Mouse (Mus musculus): Measurements from ENCODE around the gene Rnf41. TPM values are rescaled to one million over a fixed set of nuclear protein-coding genes. Genes with fewer than 3 reads are reported as not detected.
A peak's percentile ranks its signal among the peaks of the same experiment; 100 is the strongest.

Rnf41 gene
- polyA plus RNA-seq (2015; fragmentation: Nextera tagmentation; extraction: Ambion mirVana), result 33.2 and 35.4 TPM in 2 replicates

DNA sequence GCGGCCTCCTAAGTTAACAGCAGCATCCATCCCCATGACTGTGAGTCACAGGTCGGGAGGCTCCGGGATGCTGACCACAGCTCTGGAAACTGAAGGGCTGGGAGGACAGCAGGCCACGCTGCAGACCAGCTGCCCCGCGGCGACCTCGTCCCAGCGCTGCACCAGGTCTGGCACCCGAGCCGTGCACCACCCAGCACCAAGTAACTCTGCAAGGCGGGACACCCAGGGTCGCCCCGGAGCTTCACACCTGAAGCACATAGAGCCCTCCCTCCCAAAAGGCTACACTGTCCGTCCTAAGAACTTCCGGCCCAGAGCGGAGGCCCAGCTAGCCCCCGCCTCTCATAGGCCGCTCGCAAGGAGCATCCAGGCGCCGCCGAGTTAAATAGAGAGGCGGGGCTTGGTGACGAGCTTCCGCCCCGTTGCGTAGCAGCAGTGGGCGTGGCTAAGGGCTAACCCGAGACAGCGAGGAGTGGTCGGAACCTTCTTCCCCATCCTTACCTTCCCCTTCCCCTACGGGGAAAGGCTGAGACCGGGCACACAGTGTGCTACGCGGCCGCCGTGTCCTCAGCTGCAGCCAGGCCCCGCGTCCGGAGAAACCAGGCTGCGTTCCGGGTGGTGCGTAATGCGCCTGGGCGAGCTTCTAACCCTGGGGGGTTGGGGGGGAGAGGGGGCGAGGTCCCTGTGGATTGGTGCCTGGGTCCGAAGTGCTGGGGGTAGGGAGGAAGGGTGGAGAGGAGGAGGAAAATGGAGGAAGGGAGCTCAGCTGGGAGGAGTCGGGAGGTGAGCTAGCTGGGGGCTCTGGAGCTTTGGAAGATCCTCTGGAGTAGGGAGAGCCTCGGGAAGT, at the start of gene Rnf41, which contains the start of gene Nabp2:
Gene Rnf41 (plus strand): TSS at position 447 of the 844 bp plus-strand sequence.
Gene Nabp2 (minus strand): TSS at position 282 of the 844 bp plus-strand sequence.
- peak; percentile 87 for ATAC-seq (ENCODE audit: insufficient read depth, low FRiP score, low read depth)

DNA sequence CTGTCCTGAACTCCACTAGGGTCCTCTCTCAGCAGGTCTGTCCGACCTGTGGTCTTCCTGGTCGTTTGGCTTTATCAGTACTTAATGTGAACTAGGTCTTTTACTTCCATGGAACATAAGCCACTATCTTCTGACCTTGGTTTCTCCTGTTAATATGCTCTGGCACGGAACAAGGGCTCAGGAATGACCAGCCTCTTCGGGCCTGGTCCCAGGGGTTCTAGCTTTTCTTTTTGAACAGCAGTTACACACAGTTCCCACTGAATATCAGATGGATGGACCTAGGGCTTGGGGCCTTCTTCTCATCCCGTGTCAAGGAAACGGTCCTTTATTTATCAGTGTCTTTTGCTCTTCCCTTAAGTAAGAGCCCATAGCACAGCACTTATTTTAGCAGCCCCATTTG, 49.6 kb upstream of the Rnf41 start:
- H3K4me2 ChIP-seq, result no peak overlapping the region
- peaks cover 50% of the 10 kb centered on the region for H3K36me3 ChIP-seq
- 88% methylated on average over 6 of the region's 6 CpGs for WGBS
- no peaks in the 10 kb centered on the region for H3K9me3 ChIP-seq
- H3K27me3 ChIP-seq (replicated peaks), result no peaks in the 10 kb centered on the region
- no peak overlapping the region for H3K27ac ChIP-seq
- H3K4me3 ChIP-seq (replicated peaks), result no peak overlapping the region
- no peak overlapping the region for H3K9ac ChIP-seq
- ATAC-seq (ENCODE audit: insufficient read depth, low FRiP score, low read depth), result no peak
- H3K4me1 ChIP-seq, result no peaks in the 10 kb centered on the region

More for the DNA sequence above, at the start of gene Rnf41, which contains the start of gene Nabp2:
- no peaks in the 10 kb centered on the region for H3K9me3 ChIP-seq
- H3K4me3 ChIP-seq (replicated peaks), result peak within 1 kb of the TSS; percentile 92
- H3K9ac ChIP-seq, result peak within 1 kb of the TSS; percentile 86
- peak within 1 kb of the TSS; percentile 96 for H3K27ac ChIP-seq
- no peaks in the 10 kb centered on the region for H3K36me3 ChIP-seq
- under 1% methylated on average over 50 of the region's 50 CpGs for WGBS
- H3K27me3 ChIP-seq (replicated peaks), result no peaks in the 10 kb centered on the region
- peak within 1 kb of the TSS; percentile 94 for H3K4me2 ChIP-seq
- peaks cover 46% of the 10 kb centered on the region for H3K4me1 ChIP-seq

- no peak for ATAC-seq (ENCODE audit: insufficient read depth, low FRiP score, low read depth)
- H3K27ac ChIP-seq, result no peak overlapping the region
- peaks cover 50% of the 10 kb centered on the region for H3K36me3 ChIP-seq
- no peaks in the 10 kb centered on the region for H3K9me3 ChIP-seq
- no peak overlapping the region for H3K4me3 ChIP-seq (replicated peaks)
- H3K4me2 ChIP-seq, result no peak overlapping the region
- WGBS, result 48% methylated on average over 3 of the region's 3 CpGs
- H3K27me3 ChIP-seq (replicated peaks), result no peaks in the 10 kb centered on the region
- 0 out of 2 replicates have a peak, but pooled peaks cover under 1% of the 10 kb centered on the region for H3K4me1 ChIP-seq
- H3K9ac ChIP-seq, result no peak overlapping the region
Observed at GRCm38 (mm10) chr10:128362568-128362967, 48.9 kb upstream of the Rnf41 start.

DNA sequence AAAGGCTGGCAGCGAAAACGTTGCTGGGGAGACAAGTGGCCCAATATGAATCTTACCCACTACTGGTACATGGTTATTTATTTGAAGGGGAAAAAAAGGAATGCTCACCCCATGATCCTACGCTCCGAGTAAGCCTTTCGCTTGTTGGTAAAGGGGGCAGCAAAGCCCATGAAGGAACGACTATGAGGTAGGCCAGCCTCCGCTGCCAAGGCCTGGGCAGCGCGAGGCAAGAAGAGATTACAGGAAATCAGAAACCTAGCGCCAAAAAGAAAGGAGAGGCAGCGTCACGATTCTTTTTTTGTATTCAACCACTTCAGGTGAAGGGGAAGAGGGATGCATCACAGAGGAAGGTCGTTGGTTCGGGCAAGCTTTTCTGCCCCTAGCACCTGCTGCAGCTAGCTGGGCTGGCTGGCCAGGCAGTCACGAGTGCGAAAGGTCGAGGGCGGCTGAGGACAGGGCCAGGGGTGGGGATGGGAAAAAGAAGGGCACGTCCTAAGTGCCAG, 43.5 kb upstream of the Rnf41 start:
- H3K36me3 ChIP-seq, result peaks cover 8% of the 10 kb centered on the region
- peak overlapping the region; percentile 74 for H3K9ac ChIP-seq
- ATAC-seq (ENCODE audit: insufficient read depth, low FRiP score, low read depth), result no peak
- peak overlapping the region; percentile 90 for H3K4me2 ChIP-seq
- peak overlapping the region; percentile 78 for H3K4me3 ChIP-seq (replicated peaks)
- H3K9me3 ChIP-seq, result no peaks in the 10 kb centered on the region
- H3K27me3 ChIP-seq (replicated peaks), result no peaks in the 10 kb centered on the region
- 15% methylated on average over 19 of the region's 19 CpGs for WGBS
- peak overlapping the region; percentile 96 for H3K27ac ChIP-seq
- peaks cover 15% of the 10 kb centered on the region; the same call in 1 of the 2 replicates for H3K4me1 ChIP-seq

GRCm38 (mm10) chr10:128368402-128369217, 42.8 kb upstream of the Rnf41 start, which contains the start of gene Coq10a:
Coq10a (minus strand) TSS chr10:128368997.
- peaks cover 1% of the 10 kb centered on the region for H3K36me3 ChIP-seq
- H3K27me3 ChIP-seq (replicated peaks), result no peaks in the 10 kb centered on the region
- 0% methylated on average over 87 of the region's 87 CpGs for WGBS
- H3K9ac ChIP-seq, result peak within 1 kb of the TSS; percentile 74
- H3K9me3 ChIP-seq, result no peaks in the 10 kb centered on the region
- peaks cover 15% of the 10 kb centered on the region; the same call in 1 of the 2 replicates for H3K4me1 ChIP-seq
- ATAC-seq (ENCODE audit: insufficient read depth, low FRiP score, low read depth), result peak; percentile 93
- peak within 1 kb of the TSS; percentile 90 for H3K4me2 ChIP-seq
- H3K4me3 ChIP-seq (replicated peaks), result peak within 1 kb of the TSS; percentile 78
- H3K27ac ChIP-seq, result peak within 1 kb of the TSS; percentile 96

DNA sequence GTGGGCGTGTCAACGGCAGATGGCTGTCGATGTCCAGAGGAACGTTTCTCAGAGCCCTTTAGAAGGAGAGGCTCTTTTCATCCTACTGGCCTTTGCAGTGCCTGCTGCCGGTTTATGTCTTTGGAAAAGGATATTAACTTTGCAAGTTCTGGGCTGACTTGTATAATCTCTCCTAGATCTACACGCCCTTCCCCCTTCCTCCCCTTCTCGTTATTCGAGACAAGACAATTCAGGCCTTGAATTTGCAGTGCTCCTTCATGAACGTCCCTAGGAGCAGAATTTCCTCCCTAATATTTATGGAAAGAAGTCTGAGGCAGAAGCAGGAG, 42.3 kb upstream of the Rnf41 start:
- peaks cover 15% of the 10 kb centered on the region; the same call in 1 of the 2 replicates for H3K4me1 ChIP-seq
- WGBS, result 5% methylated on average over 9 of the region's 9 CpGs
- peak overlapping the region; percentile 78 for H3K4me3 ChIP-seq (replicated peaks)
- peak overlapping the region; percentile 90 for H3K4me2 ChIP-seq
- no peak for ATAC-seq (ENCODE audit: insufficient read depth, low FRiP score, low read depth)
- peak overlapping the region; percentile 96 for H3K27ac ChIP-seq
- H3K36me3 ChIP-seq, result no peaks in the 10 kb centered on the region
- H3K9me3 ChIP-seq, result no peaks in the 10 kb centered on the region
- no peaks in the 10 kb centered on the region for H3K27me3 ChIP-seq (replicated peaks)
- 0 out of 2 replicates have a peak overlapping the region, but pooled peaks have one; percentile 74 for H3K9ac ChIP-seq

DNA sequence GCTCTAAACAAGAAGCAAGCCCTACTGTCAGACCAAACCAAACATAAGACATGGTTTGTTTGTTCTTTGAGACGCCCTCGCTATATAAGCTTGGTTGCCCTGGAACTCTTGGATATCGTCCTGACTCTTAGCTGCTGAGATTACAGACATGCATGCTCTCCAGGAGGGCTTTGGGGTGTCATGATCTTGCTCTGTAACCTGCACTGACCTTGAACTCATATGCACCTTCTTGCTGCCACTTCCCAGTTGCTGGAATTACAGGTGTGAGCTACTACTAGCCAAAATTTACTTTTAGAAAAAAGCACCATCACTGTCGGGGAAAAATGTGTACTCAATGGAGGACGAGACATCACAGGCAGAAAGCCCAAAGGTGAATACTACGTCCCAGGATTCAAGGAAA, 41.9 kb upstream of the Rnf41 start:
- ATAC-seq (ENCODE audit: insufficient read depth, low FRiP score, low read depth), result no peak
- Histone ChIP-seq H3K4me2 (peak overlapping the region; percentile 90), H3K9me3 (no peaks in the 10 kb centered on the region), H3K4me3 (replicated peaks) (peak overlapping the region; percentile 78), H3K9ac (no peak overlapping the region), H3K36me3 (no peaks in the 10 kb centered on the region), H3K27ac (peak overlapping the region; percentile 96), H3K4me1 (peaks cover 15% of the 10 kb centered on the region; the same call in 1 of the 2 replicates), H3K27me3 (replicated peaks) (no peaks in the 10 kb centered on the region)
- 69% methylated on average over 6 of the region's 6 CpGs for WGBS

DNA sequence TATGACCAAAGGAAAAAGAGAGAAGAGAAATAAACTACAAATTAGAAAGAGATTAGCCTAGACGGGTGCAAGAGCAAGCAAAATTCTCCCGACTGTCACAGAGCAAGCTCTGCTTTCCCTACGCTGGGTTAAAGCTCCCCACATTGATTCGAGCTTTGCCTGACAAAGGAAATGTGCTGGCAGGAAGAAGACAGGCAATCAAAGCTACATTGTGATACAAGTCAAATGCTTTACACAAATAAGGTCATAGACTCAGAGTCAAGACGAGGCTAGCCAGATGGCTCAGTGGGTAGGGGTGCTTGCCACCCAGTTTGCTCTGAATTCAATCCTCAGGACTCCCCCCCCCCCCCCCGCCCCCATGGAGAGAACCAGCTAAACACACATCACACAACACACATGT, 41.4 kb upstream of the Rnf41 start:
- Histone ChIP-seq H3K36me3 (no peaks in the 10 kb centered on the region), H3K27ac (no peak overlapping the region), H3K9me3 (no peaks in the 10 kb centered on the region), H3K27me3 (replicated peaks) (no peaks in the 10 kb centered on the region), H3K4me2 (no peak overlapping the region), H3K9ac (no peak overlapping the region), H3K4me3 (replicated peaks) (no peak overlapping the region), H3K4me1 (peaks cover 15% of the 10 kb centered on the region; the same call in 1 of the 2 replicates)
- ATAC-seq (ENCODE audit: insufficient read depth, low FRiP score, low read depth), result no peak
- WGBS, result 67% methylated on average over 6 of the region's 6 CpGs

DNA sequence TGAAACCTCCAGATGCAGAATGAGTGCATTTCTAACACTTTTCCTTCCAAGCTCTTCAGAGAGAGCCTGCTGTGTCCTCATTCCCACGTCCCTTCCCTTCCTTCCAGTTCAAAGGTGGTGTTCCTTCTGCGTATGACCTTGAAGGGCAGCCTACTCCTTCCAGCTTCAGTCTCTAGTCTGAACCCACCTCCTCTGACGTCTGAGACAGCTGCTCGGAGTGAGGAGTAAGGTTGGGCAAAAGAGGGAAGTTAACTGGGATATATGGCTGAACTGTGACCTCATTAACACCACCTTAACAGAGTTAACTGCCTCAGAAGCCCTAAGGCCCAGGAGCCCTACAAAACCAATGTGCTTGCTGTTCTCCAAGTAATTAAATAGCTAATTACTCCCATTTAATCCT, 40.9 kb upstream of the Rnf41 start:
- no peaks in the 10 kb centered on the region for H3K9me3 ChIP-seq
- no peak overlapping the region for H3K27ac ChIP-seq
- H3K4me2 ChIP-seq, result no peak overlapping the region
- 55% methylated on average over 4 of the region's 4 CpGs for WGBS
- no peak for ATAC-seq (ENCODE audit: insufficient read depth, low FRiP score, low read depth)
- peaks cover 15% of the 10 kb centered on the region; the same call in 1 of the 2 replicates for H3K4me1 ChIP-seq
- H3K4me3 ChIP-seq (replicated peaks), result no peak overlapping the region
- no peaks in the 10 kb centered on the region for H3K36me3 ChIP-seq
- no peak overlapping the region for H3K9ac ChIP-seq
- no peaks in the 10 kb centered on the region for H3K27me3 ChIP-seq (replicated peaks)

DNA sequence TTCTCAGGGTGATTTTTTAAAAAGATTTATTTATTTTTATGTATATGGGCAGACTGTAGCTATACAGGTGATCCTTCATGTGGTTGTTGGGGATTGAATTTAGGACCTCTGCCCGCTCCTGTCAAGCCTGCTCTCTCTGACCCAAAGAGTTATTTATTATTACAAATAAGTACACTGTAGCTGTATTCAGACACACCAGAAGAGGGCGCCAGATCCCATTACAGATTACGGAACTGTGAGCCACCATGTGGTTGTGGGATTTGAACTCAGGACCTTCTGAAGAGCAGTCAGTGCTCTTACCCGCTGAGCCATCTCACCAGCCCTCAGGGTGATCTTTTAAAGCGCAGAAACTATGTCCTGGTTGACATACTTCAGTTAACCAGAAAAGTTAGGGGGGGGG, 39.3 kb upstream of the Rnf41 start:
- peaks cover 20% of the 10 kb centered on the region; the same call in 1 of the 2 replicates for H3K4me1 ChIP-seq
- no peaks in the 10 kb centered on the region for H3K27me3 ChIP-seq (replicated peaks)
- no peak overlapping the region for H3K27ac ChIP-seq
- no peaks in the 10 kb centered on the region for H3K9me3 ChIP-seq
- no peak overlapping the region for H3K4me2 ChIP-seq
- no peaks in the 10 kb centered on the region for H3K36me3 ChIP-seq
- 75% methylated on average over 5 of the region's 5 CpGs for WGBS
- no peak for ATAC-seq (ENCODE audit: insufficient read depth, low FRiP score, low read depth)
- no peak overlapping the region for H3K9ac ChIP-seq
- no peak overlapping the region for H3K4me3 ChIP-seq (replicated peaks)

DNA sequence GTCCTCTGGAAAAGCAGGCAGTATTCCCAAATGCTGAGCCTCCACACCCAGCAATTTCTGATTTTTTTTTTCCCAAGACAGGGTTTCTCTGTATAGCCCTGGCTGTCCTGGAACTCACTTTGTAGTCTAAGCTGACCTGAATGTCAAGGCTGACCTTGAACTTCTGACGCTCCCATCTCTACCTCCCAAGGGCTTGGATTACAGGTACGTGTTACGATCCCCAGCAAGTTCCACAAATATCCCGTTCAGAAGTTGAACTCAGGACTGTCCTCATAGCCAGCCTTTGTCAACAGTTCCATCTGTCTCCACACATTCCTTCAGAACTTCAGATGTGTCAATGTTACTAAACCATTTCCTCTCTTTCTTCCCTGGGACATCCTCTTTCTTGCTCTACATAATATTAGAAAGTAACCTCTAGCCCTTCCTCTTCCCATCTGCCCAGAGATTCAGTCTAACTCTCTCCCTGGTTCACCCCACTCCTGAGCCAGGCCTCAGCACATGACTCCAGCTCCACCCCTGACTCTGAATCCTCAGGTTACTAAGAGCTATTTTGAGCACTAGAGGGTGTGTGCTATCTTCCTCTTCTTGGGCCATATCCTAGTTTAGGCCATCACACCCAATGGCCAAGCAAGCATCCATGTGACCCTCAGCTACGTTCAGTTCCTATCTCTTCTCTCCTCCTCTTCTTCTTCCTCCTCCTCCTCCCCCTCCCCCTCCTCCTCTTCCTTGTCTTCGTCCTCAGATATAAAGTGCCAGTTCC, 38.3 kb upstream of the Rnf41 start:
- WGBS, result 78% methylated on average over 6 of the region's 6 CpGs
- no peak overlapping the region for H3K27ac ChIP-seq
- H3K4me1 ChIP-seq, result peaks cover 18% of the 10 kb centered on the region
- no peak overlapping the region for H3K4me3 ChIP-seq (replicated peaks)
- H3K36me3 ChIP-seq, result no peaks in the 10 kb centered on the region
- no peaks in the 10 kb centered on the region for H3K9me3 ChIP-seq
- ATAC-seq (ENCODE audit: insufficient read depth, low FRiP score, low read depth), result no peak
- no peak overlapping the region for H3K4me2 ChIP-seq
- no peak overlapping the region for H3K9ac ChIP-seq
- no peaks in the 10 kb centered on the region for H3K27me3 ChIP-seq (replicated peaks)
